Mouse (Mus musculus) midbrain, embryonic 15.5 days (tissue): Measurements from ENCODE around the gene Med13l. TPM values are rescaled to one million over a fixed set of nuclear protein-coding genes. Genes with fewer than 3 reads are reported as not detected.
A peak's percentile ranks its signal among the peaks of the same experiment; 100 is the strongest.

Source experiments
- ATAC-seq: fragments of 200-750 bp; cut with Nextera tagmentation; replicated peaks from 2 replicates; pipeline ENCODE4 v1.8.0; 2017; ENCODE audit warnings: moderate TSS enrichment
- H3K27ac ChIP-seq: fragments of 300-500 bp; sonication (generic); 2 replicates; pipeline ENCODE4 v1.5.1; 2015; ENCODE audit warnings: mild to moderate bottlenecking, inconsistent platforms
- H3K27me3 ChIP-seq: fragments of 300-500 bp; sonication (generic); replicated peaks from 2 replicates; pipeline ENCODE4 v1.6.1; 2015; ENCODE audit warnings: inconsistent platforms
- H3K36me3 ChIP-seq: fragments of 300-500 bp; sonication (generic); replicated peaks from 2 replicates; pipeline ENCODE4 v1.6.1; 2015; ENCODE audit warnings: inconsistent platforms
- H3K4me1 ChIP-seq: fragments of 300-500 bp; sonication (generic); 2 replicates; pipeline ENCODE4 v1.6.1; 2015; ENCODE audit warnings: inconsistent platforms
- H3K4me2 ChIP-seq: fragments of 300-500 bp; sonication (generic); 2 replicates; pipeline ENCODE4 v1.6.1; 2015; ENCODE audit warnings: inconsistent platforms, mild to moderate bottlenecking, moderate library complexity
- H3K4me3 ChIP-seq: fragments of 300-500 bp; sonication (generic); 2 replicates; pipeline ENCODE4 v1.5.1; 2015; ENCODE audit warnings: mild to moderate bottlenecking, inconsistent platforms
- H3K9ac ChIP-seq: fragments of 300-500 bp; sonication (generic); 2 replicates; pipeline ENCODE4 v1.6.1; 2015; ENCODE audit warnings: mild to moderate bottlenecking, inconsistent platforms
- H3K9me3 ChIP-seq: fragments of 300-500 bp; sonication (generic); 2 replicates; pipeline ENCODE4 v1.6.1; 2016; ENCODE audit warnings: inconsistent platforms
- WGBS: fragments of 180-500 bp; shearing (Covaris S2); methylation state at CpG from one replicate; pipeline ENCODE4 v1.1.7; 2015; ENCODE audit warnings: mixed read lengths; 5-methylcytosine and 5-hydroxymethylcytosine counted together
- polyA plus RNA-seq: library from polyadenylated mRNA; unstranded; fragments of >200 nt; fragmentation: Nextera tagmentation; extraction: Ambion mirVana; gene quantifications from 2 replicates; pipeline ENCODE4 v1.2.1, GENCODE M21; 2015

Gene Med13l
- polyA plus RNA-seq, 1 experiment from 2014 or later, result 17.3 TPM

- no peak overlapping the region for H3K4me3 ChIP-seq
- 88% methylated on average over 6 of the region's 6 CpGs for WGBS
- H3K9ac ChIP-seq, result no peak overlapping the region
- ATAC-seq, result no peak
- H3K4me2 ChIP-seq, result no peak overlapping the region; the same call in 1 of the 2 replicates
- H3K27me3 ChIP-seq, result 0 out of 2 replicates have a peak, but pooled peaks cover 2% of the 10 kb centered on the region
- peak overlapping the region; percentile 99; the same call in 1 of the 2 replicates for H3K27ac ChIP-seq
- H3K9me3 ChIP-seq, result no peaks in the 10 kb centered on the region
- H3K4me1 ChIP-seq, result peaks cover 24% of the 10 kb centered on the region
- H3K36me3 ChIP-seq, result no peaks in the 10 kb centered on the region
These were observed 1.6 kb upstream of the Med13l start for GRCm38 (mm10) chr5:118558841-118559240.

DNA sequence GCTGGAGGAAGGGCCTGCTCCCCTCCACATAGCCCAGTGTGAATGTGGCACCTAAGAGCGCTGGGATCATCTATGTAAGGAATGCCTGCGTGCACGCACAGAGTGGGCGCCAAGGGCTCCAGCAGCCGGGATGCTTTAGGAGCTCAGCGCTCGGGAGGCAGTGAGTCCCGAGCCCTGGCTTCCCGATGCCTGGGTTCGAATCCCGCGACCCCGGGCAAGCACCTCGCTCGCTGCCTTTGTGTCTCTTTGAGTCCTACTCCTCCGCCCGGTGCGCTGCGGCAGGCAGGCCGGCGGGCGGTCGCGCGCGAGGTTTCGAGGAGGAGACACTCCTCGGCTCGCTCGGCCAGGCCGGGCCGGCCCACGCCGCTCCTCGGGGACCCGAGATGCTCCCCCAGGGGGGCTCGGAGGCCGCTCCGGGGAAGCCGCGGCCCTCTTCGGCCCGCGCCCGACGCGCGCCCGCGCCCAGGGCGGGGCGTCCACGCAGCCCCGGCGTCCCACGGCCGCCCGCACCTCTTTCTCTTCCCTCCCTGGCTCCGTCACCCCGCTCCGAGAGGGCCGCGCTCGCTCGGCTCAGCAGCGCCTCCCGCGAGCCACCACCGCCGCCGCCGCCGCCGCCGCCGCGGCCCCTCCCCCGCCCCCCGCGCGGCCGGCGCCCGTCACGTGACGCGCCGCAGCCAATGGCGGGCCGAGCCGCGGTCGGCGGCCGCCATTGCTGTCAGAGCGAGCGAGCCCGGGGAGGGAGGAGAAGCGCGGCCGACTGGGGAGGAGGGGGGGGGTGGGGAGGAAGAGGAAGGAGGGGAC lies 695 bp upstream of the Med13l start:
- 0 out of 2 replicates have a peak, but pooled peaks cover 2% of the 10 kb centered on the region for H3K27me3 ChIP-seq
- ATAC-seq, result peak; percentile 92
- H3K36me3 ChIP-seq, result no peaks in the 10 kb centered on the region
- WGBS, result under 1% methylated on average over 66 of the region's 101 CpGs
- H3K9me3 ChIP-seq, result no peaks in the 10 kb centered on the region
- peaks cover 32% of the 10 kb centered on the region for H3K4me1 ChIP-seq
- H3K9ac ChIP-seq, result peak overlapping the region; percentile 97
- H3K4me2 ChIP-seq, result peak overlapping the region; percentile 64
- peak overlapping the region; percentile 86 for H3K4me3 ChIP-seq
- H3K27ac ChIP-seq, result peak overlapping the region; percentile 99

GRCm38 (mm10) chr5:118561086-118561987 lies 858 bp downstream of the Med13l start:
- Histone ChIP-seq H3K9ac (peak overlapping the region; percentile 91), H3K36me3 (no peaks in the 10 kb centered on the region), H3K9me3 (no peaks in the 10 kb centered on the region), H3K27me3 (no peaks in the 10 kb centered on the region; the same call in 1 of the 2 replicates), H3K27ac (peak overlapping the region; percentile 99), H3K4me3 (peak overlapping the region; percentile 86), H3K4me1 (peaks cover 46% of the 10 kb centered on the region), H3K4me2 (peak overlapping the region; percentile 70)
- WGBS, result under 1% methylated on average over 58 of the region's 59 CpGs
- ATAC-seq, result 0 out of 2 replicates have a peak, but pooled peaks have one; percentile 1

DNA sequence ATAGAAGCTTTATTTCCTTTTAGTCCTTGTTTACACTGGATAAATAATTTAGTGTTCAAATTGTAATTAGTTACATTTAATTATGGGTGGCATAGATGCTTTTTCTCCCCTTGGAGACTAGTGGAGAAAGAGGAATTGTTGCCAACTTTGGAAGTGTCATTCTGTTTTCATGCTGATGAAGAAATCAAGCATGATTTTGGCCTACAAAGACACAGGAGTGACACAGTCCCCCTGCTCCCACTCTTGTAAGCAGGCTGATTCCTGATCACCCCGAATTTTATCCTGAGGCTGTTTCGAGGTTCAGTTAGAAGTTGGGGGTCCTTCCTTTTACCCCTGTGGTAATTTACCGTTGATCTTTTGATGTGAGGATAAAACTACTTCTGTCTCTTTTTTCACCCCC lies 1.7 kb downstream of the Med13l start:
- H3K4me3 ChIP-seq, result peak overlapping the region; percentile 86
- no peak overlapping the region for H3K27ac ChIP-seq
- ATAC-seq, result no peak
- H3K9ac ChIP-seq, result peak overlapping the region; percentile 91
- peak overlapping the region; percentile 70 for H3K4me2 ChIP-seq
- peaks cover 53% of the 10 kb centered on the region for H3K4me1 ChIP-seq
- no peaks in the 10 kb centered on the region; the same call in 1 of the 2 replicates for H3K27me3 ChIP-seq
- no peaks in the 10 kb centered on the region for H3K9me3 ChIP-seq
- H3K36me3 ChIP-seq, result no peaks in the 10 kb centered on the region
- WGBS, result 35% methylated on average over 3 of the region's 3 CpGs

DNA sequence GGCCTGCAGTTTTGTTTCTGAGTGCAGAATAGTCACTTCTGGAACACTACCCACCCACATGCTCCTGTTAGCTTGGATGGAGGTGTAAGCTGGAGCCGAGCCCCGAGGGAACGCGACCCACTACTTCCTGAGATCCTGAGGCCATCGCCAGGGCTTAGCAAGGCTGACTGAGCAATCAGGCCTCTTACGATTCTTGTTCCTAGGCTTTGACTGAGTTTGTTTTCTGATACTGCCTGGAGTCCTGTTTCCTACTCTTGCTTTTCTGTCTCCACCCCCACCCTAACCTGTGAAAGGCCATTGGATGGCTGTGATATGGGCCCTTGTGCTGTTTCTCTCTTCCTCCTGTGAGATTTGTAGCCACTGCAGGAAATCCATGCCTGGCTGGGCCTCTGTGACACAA lies 3.1 kb downstream of the Med13l start:
- Histone ChIP-seq H3K4me3 (no peak overlapping the region), H3K9me3 (no peaks in the 10 kb centered on the region), H3K27me3 (no peaks in the 10 kb centered on the region; the same call in 1 of the 2 replicates), H3K4me1 (peaks cover 66% of the 10 kb centered on the region), H3K36me3 (no peaks in the 10 kb centered on the region), H3K27ac (no peak overlapping the region), H3K9ac (no peak overlapping the region), H3K4me2 (peak overlapping the region; percentile 1; the same call in 1 of the 2 replicates)
- WGBS, result 36% methylated on average over 6 of the region's 6 CpGs
- no peak for ATAC-seq

GRCm38 (mm10) chr5:118567395-118567794 lies 6.9 kb downstream of the Med13l start:
- H3K4me1 ChIP-seq, result peaks cover 83% of the 10 kb centered on the region
- 15% methylated on average over 7 of the region's 7 CpGs for WGBS

GRCm38 (mm10) chr5:118569017-118569416 lies 8.5 kb downstream of the Med13l start:
- Histone ChIP-seq H3K9me3 (no peaks in the 10 kb centered on the region), H3K9ac (no peak overlapping the region), H3K4me2 (no peak overlapping the region), H3K4me1 (peaks cover 73% of the 10 kb centered on the region), H3K27ac (no peak overlapping the region), H3K27me3 (no peaks in the 10 kb centered on the region; the same call in 1 of the 2 replicates), H3K36me3 (no peaks in the 10 kb centered on the region), H3K4me3 (no peak overlapping the region)
- 46% methylated on average over 3 of the region's 3 CpGs for WGBS
- ATAC-seq, result no peak

More at GRCm38 (mm10) chr5:118567395-118567794, 6.9 kb downstream of the Med13l start:
- ATAC-seq, result no peak
- Histone ChIP-seq H3K9me3 (no peaks in the 10 kb centered on the region), H3K9ac (no peak overlapping the region), H3K36me3 (no peaks in the 10 kb centered on the region), H3K4me2 (no peak overlapping the region), H3K27ac (no peak overlapping the region), H3K27me3 (no peaks in the 10 kb centered on the region; the same call in 1 of the 2 replicates), H3K4me3 (no peak overlapping the region)

GRCm38 (mm10) chr5:118569606-118570580 lies 9.4 kb downstream of the Med13l start:
- no peaks in the 10 kb centered on the region for H3K9me3 ChIP-seq
- no peaks in the 10 kb centered on the region; the same call in 1 of the 2 replicates for H3K27me3 ChIP-seq
- H3K4me1 ChIP-seq, result peaks cover 75% of the 10 kb centered on the region
- no peak overlapping the region for H3K9ac ChIP-seq
- 46% methylated on average over 20 of the region's 20 CpGs for WGBS
- no peak overlapping the region for H3K4me3 ChIP-seq
- no peak for ATAC-seq
- no peaks in the 10 kb centered on the region for H3K36me3 ChIP-seq
- no peak overlapping the region for H3K4me2 ChIP-seq
- no peak overlapping the region for H3K27ac ChIP-seq

- no peak overlapping the region for H3K4me3 ChIP-seq
- H3K9ac ChIP-seq, result no peak overlapping the region
- 48% methylated on average over 4 of the region's 4 CpGs for WGBS
- no peak for ATAC-seq
- no peak overlapping the region for H3K4me2 ChIP-seq
- no peaks in the 10 kb centered on the region for H3K27me3 ChIP-seq
- no peak overlapping the region for H3K27ac ChIP-seq
- H3K9me3 ChIP-seq, result no peaks in the 10 kb centered on the region
- H3K36me3 ChIP-seq, result no peaks in the 10 kb centered on the region
- H3K4me1 ChIP-seq, result peaks cover 71% of the 10 kb centered on the region
These were observed 11.0 kb downstream of the Med13l start for GRCm38 (mm10) chr5:118571504-118571903.

GRCm38 (mm10) chr5:118574236-118574635 lies 13.8 kb downstream of the Med13l start:
- WGBS, result 74% methylated on average over 3 of the region's 3 CpGs
- Histone ChIP-seq H3K27me3 (no peaks in the 10 kb centered on the region), H3K4me1 (peaks cover 56% of the 10 kb centered on the region), H3K4me3 (no peak overlapping the region), H3K27ac (no peak overlapping the region), H3K4me2 (no peak overlapping the region), H3K9ac (no peak overlapping the region), H3K9me3 (no peaks in the 10 kb centered on the region), H3K36me3 (no peaks in the 10 kb centered on the region)
- ATAC-seq, result no peak

GRCm38 (mm10) chr5:118574997-118575396 lies 14.5 kb downstream of the Med13l start:
- Histone ChIP-seq H3K9ac (no peak overlapping the region), H3K4me3 (no peak overlapping the region), H3K27me3 (no peaks in the 10 kb centered on the region), H3K27ac (no peak overlapping the region), H3K4me1 (peaks cover 55% of the 10 kb centered on the region), H3K4me2 (no peak overlapping the region), H3K9me3 (no peaks in the 10 kb centered on the region), H3K36me3 (no peaks in the 10 kb centered on the region)
- 60% methylated on average over 7 of the region's 7 CpGs for WGBS
- ATAC-seq, result no peak
